Mouse (Mus musculus): ENCODE results near the gene E2f2. TPM values are rescaled to one million over a fixed set of nuclear protein-coding genes. Genes with fewer than 3 reads are reported as not detected.
A peak's percentile ranks its signal among the peaks of the same experiment; 100 is the strongest.

Gene E2f2
- total RNA-seq, 2 experiments from 2014 or later, result 4.3 to 9.4 TPM

DNA sequence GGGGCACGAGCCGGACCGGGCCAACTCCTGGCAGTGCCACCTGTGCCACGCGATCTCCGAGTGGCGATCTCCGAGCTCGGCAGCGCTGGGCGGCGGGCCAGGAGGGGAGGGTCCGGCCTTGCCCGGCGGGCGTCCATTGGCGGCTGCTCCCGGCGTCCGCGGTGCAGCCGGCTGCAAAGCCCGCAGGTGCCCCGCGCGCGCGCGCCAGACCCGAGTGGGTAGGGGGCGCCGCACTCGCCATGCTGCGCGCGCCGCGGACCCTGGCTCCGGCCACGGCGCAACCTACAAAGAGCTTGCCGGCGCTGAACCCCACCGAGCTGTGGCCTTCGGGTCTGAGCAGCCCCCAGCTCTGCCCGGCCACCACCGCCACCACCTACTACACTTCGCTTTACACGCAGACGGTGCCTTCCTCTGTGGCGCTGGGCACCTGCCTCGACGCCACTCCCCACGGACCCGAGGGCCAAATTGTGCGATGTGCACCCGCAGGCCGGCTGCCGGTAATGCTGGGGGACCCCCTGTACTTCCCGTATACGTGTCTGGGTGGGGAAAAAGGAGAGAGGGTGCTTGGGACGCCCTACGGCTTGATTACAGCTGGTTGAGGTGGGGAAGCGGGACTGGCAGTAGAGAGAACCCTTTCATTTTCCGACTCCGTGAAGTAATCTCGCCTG, 482 bp downstream of the E2f2 start:
- ATAC-seq (replicated peaks; ENCODE audit: poor library complexity, severe bottlenecking), result peak; percentile 32

DNA sequence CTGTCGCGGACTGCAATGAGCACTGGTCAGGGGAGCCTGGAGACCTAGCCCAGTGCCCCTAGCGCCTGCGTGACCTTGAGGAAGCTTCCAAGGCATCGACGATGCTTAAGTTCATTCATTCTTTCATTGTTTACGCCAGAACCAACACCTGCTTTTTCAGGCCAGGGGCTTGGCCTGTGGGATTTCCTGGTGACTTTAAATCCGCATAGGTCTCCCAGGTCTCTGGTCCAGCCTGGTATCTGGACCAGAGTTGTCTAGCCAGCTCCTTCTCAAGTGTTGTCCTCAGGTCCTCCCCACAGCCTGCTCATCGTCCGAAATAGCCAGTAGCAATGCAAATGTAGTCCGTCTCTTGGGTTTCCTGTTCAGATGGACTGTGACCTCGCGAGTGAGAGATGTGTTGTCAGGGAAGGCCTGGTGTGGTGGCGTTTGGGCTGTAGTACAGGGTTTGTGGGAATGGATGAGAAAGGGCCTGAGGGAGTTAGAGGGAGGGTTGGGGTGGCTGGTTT, 1.1 kb downstream of the E2f2 start:
- no peak for ATAC-seq (replicated peaks; ENCODE audit: poor library complexity, severe bottlenecking)

DNA sequence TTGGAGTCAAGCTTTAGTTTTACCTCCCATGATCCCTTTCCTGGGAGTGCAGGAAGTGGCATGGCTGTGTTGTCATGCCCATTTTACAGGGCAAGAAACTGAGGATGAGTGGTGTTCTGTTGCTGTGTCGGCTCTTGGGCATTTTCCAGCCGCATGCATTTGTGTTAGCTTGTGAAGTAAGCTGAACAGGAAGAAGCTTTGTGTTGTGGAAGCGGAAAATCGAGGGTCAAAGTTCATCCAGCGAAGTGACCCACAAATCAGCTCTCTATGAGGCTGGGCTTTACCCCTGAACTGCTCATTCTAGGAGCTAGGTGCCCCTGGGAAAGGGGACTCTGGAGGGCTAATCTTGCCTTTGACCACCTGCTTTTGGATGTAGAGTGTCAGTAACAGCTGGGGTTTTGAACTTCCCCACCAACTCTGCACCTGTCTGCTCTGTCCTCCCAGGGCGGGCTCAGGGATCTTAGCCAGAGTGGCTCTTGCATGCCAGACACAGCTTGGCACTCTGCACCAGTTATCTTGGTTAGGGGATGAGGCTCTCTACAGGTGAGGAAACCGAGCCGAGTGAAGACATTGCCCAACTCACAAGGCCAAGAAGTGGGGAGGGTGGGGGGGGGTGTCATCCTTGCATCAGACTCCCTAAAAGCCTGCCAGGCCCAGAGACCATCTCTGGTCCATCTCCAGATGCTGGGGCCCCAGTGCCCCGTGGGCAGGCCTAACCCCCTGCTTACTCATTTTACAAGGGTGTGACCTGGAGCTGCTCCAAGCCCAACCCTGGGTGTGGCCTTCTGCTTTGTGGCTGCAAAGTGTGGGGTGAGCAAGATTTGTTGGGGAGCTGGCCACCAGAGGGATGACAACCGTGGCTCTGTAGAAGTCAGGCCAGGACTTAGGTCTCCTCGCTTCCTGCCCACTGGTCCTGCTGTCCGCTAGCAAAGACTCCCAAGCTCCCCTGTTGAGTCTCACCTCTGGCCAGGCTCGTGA, 2.3 kb downstream of the E2f2 start:
- ATAC-seq (replicated peaks; ENCODE audit: poor library complexity, severe bottlenecking), result peak; percentile 35

- ATAC-seq (replicated peaks; ENCODE audit: poor library complexity, severe bottlenecking), result no peak
Measured at GRCm38 (mm10) chr4:136176022-136176552, 3.9 kb downstream of the E2f2 start.

- no peak for ATAC-seq (replicated peaks; ENCODE audit: poor library complexity, severe bottlenecking)
Measured at GRCm38 (mm10) chr4:136177244-136177611, 5.0 kb downstream of the E2f2 start.

GRCm38 (mm10) chr4:136177612-136178474, 5.6 kb downstream of the E2f2 start:
- ATAC-seq (replicated peaks; ENCODE audit: poor library complexity, severe bottlenecking), result peak; percentile 49

DNA sequence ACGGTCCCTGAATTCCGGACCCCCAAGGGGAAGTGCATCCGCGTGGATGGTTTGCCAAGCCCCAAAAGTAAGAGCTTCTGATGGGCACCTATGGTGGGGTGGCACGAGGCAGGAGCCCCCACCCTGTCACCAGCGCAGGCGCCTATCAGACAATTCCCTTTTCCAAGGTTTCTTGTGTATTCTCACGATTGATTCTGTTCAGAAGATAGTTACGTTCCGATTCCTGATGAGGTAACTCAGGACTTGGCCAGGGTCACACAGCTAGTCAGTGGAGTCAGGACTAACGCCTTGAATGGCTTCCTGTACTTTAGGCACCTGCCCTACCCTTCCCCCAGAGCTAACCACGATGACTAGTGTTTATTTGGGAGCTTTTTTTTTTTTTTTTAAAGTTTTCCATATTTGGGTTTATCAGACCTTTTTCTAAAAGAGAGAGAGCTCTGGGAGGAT, 6.3 kb downstream of the E2f2 start:
- 0 out of 2 replicates have a peak, but pooled peaks have one; percentile 1 for ATAC-seq (replicated peaks; ENCODE audit: poor library complexity, severe bottlenecking)

GRCm38 (mm10) chr4:136179456-136179855, 7.3 kb downstream of the E2f2 start:
- peak; percentile 43 for ATAC-seq (replicated peaks; ENCODE audit: poor library complexity, severe bottlenecking)

DNA sequence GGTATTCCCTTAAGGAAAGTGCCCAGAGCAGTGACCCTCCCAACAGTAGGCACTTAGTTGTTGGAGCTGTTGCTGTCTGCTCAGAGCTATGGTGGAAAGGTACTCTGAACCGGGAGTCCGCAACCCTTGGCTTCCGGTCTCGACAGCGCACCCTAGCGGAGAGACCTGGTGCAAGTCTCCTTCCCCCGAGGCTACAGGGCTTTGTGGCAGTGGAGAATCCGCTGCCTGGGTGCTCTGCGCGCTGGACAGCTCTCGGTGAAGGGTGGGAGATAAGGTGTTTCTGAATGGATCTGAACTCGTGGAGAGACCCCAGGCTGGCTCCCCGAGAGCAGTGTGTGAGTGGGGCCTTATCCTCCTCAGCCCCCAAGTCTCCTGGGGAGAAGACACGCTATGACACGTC, 7.8 kb downstream of the E2f2 start:
- ATAC-seq (replicated peaks; ENCODE audit: poor library complexity, severe bottlenecking), result peak; percentile 56

DNA sequence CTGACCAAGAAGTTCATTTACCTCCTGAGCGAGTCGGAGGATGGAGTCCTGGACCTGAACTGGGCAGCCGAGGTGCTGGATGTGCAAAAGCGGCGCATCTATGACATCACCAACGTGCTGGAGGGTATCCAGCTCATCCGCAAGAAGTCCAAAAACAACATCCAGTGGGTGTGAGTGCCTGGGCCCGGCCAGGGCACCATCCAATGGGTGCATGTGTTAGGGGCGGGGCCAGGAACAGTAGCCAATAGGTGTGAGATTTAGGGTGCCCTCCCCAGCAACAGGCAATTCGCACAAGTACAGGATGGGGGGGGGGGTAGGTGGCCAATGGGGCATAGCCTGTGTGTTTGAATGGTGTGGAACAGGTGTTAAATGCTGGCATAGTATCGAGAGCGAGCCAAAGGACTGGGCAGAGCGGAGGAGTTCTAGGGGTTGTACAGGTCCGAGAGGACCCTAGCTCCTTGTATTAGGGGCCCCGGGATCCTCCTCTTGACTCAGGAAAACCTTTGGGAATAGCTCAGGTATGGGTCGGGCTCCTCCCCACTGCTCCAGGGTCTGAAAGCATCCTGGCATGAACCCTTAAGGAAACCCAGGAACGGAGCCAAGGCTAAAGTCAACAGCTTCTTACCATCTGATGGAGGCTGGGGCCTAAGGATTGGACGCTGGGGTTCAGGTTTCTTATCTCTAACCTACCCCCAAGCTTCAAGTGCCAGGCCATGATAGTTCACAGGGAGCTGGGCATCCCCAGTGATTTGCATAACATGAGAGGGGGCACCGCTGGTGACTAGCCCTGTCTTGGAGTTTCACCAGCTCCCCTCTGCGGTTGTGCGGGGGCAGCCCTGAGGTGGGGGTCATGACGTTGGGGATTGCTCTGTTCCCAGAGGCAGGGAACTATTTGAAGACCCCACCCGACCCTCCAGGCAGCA, 8.5 kb downstream of the E2f2 start:
- no peak for ATAC-seq (replicated peaks; ENCODE audit: poor library complexity, severe bottlenecking)

GRCm38 (mm10) chr4:136181367-136181766, 9.2 kb downstream of the E2f2 start:
- ATAC-seq (replicated peaks; ENCODE audit: poor library complexity, severe bottlenecking), result no peak

DNA sequence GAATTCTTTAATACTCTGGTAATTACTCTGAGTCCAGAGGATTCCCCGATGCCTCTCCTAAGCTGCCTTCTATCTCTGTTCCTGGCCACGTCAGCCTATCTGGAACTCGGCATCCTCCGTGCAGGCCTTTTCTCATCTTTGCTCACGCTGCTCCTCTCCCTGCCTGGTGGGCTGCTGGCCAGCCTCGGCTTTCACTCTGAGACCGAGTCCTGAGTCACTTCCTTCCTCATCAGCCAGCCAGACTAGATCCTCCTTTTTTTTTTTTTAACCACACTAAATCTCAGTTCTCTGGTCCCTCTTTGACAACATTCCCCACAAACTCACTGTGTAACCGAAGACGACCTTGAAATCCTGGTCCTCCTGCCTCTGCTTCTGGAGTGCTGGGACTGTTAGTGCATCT, 13.2 kb downstream of the E2f2 start:
- peak; percentile 85 for ATAC-seq (replicated peaks; ENCODE audit: poor library complexity, severe bottlenecking)

DNA sequence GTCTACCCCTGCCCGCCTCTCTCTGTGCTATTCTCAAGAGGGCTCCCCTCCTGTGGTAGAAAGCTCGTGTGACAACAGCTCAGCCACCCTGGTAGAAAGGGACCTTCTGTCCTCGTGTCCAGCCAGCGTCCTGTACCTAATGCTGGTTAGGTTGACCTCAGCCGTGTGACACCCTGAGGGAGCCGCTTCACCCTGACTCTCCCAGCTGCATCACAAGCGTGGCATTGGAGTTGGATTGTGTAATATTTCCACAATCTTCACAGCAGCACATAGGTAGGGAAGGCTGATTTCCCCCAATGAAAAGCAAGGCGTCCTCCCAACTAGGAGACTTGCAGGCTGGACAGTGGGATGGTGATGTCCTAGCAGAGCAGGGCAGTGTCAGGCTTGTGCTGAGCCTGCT, 14.1 kb downstream of the E2f2 start:
- ATAC-seq (replicated peaks; ENCODE audit: poor library complexity, severe bottlenecking), result peak; percentile 32; the same call in 1 of the 2 replicates

- ATAC-seq (replicated peaks; ENCODE audit: poor library complexity, severe bottlenecking), result 0 out of 2 replicates have a peak, but pooled peaks have one; percentile 18
Measured at GRCm38 (mm10) chr4:136186739-136187472, 14.7 kb downstream of the E2f2 start.

- no peak for ATAC-seq (replicated peaks; ENCODE audit: poor library complexity, severe bottlenecking)
Measured at GRCm38 (mm10) chr4:136188973-136189737, 17.0 kb downstream of the E2f2 start.

- no peak for ATAC-seq (replicated peaks; ENCODE audit: poor library complexity, severe bottlenecking)
Measured at GRCm38 (mm10) chr4:136189912-136190311, 17.7 kb downstream of the E2f2 start.

- no peak for ATAC-seq (replicated peaks; ENCODE audit: poor library complexity, severe bottlenecking)
Measured at GRCm38 (mm10) chr4:136193571-136193970, 21.4 kb downstream of the E2f2 start.
